Mouse (Mus musculus): ENCODE results near the gene Rpl38.

The Rpl38 gene

DNA sequence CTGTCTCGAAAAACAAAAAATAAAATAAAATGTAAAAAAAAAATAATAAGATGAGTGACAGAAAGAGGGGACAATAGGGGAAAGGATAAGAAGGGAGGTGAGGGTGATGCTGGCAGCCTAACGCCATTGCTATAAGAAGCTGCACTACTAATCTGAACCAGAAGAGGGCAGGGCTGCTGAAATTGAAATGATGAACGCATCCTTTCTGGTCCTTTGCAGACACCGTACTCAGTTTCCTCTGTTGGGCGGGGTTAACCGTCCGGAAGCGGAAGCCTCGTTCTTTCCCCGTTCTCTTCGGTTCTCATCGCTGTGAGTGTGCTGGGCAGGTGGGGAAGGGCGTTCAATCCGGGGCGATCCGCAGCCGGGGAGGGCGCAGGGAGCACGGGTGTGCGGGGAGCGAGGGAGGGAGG is at the start of gene Rpl38:
TSS of gene Rpl38 (plus strand) at position 224 of the 410 bp plus-strand sequence.
- peak; percentile 91 to 95 for DNase-seq

DNA sequence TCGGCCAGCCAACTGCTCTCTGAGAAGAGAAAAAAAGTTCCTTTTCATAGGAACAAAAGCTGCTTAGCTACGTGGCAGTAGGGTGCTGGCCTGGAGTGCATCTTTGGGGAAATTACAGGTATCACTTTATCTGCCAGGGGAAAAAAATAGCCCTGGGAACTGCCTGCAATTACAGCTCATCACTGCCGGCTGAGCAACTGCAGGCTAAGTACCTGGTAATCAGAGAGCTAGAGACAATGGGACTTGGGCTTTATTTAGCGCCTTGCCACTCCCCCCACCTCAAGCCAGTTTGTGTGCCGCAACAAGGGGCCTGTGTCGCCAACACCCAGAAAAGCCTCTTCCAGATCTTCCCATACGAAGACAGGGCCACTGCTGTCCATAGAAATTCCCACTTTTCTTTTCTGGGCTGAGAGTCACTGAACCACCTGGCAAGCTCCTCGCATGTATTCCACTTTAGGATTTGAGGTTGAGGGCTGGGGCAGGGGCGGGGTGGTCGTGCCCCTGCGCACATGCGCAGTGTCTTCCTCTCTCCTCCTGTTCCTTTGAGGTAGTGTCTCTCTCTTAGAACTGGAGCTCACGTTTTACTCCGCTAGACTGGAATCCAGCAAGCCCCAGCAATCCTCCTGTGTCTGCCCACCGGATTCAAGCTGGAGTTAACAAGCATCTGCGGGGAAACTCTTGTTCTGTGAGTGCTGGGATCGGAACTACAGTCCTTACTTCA is 49.5 kb upstream of the Rpl38 start:
- no peak for DNase-seq

DNA sequence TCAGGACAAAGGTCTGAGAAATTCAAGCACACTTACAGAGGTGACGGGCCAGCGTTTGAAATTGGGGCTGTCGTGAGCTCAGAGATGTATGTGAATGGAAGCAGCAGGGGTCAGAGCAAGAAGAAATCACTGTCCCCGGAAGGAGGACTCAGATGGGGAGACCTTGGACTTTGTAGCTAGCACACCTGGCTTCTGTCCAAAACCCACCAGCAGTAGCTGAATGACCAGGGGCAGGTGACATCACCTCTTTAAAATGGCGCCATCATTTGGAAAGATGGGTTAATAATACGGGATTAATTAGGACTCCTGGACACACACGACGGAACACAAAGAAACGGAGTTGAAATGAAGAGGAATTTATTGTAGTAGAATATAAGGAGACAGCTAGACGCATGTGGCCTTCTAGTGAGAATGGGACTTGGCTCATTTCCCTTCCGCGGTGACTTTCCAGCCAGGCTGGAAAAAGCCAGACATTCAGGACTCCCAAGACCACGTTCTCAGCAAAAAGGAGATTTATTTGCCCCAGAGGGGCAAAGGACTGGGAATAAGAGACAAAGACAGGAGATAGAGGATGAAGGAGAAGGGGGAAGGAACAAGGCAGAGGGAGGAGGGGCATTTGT is 42.1 kb upstream of the Rpl38 start:
- peak; percentile 18 to 35 for DNase-seq

DNA sequence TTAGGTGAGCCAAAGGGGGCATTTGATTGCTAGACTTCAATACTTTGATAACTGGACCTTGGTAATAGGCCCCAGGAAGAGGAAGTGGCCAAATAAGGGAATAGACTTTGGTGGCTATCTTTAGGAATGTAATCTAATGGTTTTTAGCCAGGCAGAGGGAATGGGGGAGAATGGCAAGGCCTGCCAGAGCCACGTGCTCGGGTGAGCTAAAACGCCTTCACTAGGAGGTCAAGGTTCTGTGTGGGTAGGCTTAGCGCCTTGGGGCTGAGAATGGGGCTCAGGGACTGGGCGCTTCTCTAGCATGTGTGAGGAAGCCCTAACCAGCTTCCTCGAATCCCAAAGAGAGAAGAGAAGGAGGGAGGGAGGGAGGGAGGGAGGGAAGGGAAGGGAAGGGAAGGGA is 41.3 kb upstream of the Rpl38 start:
- DNase-seq: no peak

GRCm38 (mm10) chr11:114628032-114628431 is 40.3 kb upstream of the Rpl38 start:
- peak; percentile 18 to 29 for DNase-seq

GRCm38 (mm10) chr11:114630044-114630443 is 38.3 kb upstream of the Rpl38 start:
- DNase-seq: no peak

DNA sequence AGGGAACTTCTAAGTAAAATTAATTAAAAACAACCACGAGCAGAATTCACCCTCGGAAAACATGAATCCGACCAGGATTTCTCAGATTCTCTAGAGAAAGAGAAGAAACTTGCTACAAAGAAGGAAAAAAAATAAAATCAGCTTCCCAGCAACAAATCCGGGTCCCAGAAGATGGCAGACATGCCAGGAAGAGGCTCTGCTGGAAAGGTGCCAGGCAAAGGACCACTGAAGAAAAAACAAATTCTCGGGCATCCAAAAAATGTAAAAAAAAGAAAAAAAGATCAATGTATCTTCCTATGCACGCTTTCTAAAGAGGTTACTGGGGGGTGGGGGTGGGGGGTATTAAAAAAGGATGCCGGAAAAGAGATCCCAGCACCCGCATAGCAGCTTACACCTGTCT is 36.1 kb upstream of the Rpl38 start:
- DNase-seq: no peak

- DNase-seq: peak; percentile 90 to 91
Measured at GRCm38 (mm10) chr11:114636292-114636691, 32.0 kb upstream of the Rpl38 start.

DNA sequence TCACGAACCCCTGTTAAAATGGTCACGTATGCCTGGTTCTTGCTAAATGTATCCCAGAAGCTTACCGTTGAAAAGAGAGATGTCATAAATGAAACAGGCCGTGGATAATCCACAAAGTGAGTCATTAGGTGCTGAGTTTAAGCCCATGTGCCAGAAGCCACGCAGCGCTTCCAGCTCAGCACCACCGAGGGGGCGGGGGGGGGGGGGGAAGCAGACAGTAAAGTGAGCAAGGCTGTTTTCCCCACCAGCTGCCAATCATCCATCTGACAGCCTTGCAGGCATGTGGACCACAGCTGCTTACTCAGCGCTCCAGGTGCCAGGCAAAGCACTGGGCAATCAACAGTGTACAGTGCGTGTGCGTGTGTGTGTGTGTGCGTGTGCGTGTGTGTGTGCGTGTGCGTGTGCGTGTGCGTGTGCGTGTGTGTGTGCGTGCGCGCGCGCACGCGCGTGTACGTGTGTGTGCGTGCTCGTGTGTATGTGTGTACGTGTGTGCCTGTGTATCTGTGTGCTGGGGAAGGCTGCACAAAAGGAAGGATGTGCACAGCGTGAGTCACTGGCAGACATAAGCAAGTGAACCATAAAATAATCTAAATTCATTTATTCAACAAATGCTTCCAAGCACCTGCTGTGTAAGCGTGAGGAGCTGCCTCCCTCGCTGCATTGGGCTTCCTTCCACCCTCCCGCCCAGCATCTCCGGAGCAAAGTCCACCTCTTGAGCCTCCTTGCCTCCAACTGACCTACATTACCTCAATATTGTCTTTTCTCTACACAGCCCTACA is 31.4 kb upstream of the Rpl38 start:
- DNase-seq: no peak

DNA sequence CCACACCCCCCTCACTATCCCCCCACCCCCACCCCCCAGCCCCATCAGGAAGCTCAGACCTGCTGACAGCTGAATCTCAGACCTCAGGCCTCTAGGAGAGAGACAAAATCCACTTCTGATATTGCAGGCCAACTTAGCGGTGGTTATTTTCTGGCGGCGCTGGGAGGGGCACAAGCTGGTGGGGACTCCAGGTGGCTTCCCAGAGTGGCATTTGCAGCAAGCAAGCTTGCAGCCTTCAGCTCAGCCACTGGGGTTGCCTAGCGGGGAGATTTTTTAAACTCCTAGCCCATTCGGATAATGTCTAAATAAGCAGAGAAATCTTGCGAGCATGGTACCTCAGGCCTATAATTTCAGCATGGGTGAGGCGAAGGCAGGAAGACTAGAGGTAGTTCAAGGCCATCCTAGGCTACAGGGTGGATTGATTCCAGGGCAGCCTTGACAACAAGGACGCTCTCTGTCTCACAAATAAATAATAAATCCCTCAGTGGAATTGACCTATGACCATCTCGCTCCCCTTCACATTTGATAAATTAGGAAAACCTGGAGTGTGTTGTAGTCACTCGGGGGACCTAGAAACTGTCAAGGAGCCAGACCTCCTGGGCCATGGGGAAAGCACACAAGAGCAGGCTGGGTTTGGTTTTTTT is 29.6 kb upstream of the Rpl38 start:
- no peak for DNase-seq

- DNase-seq: peak; percentile 30 to 39
Measured at GRCm38 (mm10) chr11:114639681-114640103, 28.6 kb upstream of the Rpl38 start.

GRCm38 (mm10) chr11:114640658-114641057 is 27.7 kb upstream of the Rpl38 start:
- DNase-seq: no peak

DNA sequence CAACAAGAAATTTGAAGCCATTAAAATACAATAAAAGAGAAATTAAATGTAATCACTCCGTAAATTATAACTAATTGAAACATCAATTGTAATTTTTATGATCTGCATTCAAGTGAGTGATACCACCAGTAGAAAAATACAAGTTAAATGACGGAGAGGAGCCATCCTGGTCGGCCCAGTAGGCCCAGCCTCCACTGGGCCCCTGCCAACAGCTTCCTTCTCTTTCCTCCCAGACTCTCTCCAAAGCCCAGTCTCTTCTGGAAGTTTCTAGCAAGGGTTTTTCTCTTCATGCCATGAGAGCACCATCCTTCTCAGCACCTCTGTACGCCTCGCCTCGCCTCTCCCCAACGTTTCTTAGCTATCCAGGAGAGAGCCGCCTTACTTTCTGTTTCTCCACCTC is 27.2 kb upstream of the Rpl38 start:
- peak; percentile 51 to 63 for DNase-seq

- no peak for DNase-seq
Measured at GRCm38 (mm10) chr11:114642184-114642583, 26.1 kb upstream of the Rpl38 start.

- no peak for DNase-seq
Measured at GRCm38 (mm10) chr11:114642926-114643325, 25.4 kb upstream of the Rpl38 start.

GRCm38 (mm10) chr11:114644122-114644521 is 24.2 kb upstream of the Rpl38 start:
- no peak for DNase-seq

GRCm38 (mm10) chr11:114649510-114649909 is 18.8 kb upstream of the Rpl38 start:
- DNase-seq: no peak

- peak; percentile 78 to 82 for DNase-seq
Measured at GRCm38 (mm10) chr11:114652531-114652930, 15.8 kb upstream of the Rpl38 start.

DNA sequence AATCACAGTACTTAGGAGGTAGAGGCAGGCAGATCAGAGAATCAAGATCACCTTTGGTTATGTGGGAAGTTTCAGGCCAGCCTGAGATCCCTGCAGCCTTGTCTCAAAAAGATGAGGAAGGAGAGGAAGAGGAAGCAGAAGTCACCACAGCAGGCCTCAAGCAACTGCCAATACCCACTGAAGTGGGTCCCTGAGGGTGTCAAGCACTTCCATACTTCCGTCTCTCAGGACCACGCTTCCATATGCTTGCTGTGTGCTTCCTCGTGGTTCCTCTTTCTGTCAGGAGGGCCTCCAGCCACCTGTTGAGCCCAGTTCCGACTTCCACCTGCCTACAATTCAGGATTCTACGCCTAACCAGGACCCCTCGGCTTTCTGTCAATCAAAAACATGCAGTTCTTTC is 14.7 kb upstream of the Rpl38 start:
- DNase-seq: no peak

DNA sequence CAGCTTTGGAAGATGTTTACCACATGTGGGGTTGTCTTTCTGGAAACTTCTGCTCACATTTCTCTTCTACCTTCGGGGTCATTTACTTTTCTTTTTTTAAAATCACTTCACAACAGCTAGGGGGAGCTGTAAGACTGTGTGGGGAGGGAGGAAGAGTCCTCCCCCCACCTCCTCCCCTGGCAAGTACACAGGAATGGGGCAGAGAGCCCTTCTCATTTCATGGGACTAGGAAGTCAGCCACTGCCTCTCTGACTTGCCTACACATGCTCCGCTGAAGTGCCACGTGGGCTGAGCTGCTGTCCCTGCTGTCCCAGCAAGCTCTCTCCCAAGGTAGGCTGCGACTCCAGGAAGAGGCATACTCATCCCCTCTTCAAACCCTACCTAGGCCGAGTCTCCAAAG is 13.8 kb upstream of the Rpl38 start:
- DNase-seq: no peak

DNA sequence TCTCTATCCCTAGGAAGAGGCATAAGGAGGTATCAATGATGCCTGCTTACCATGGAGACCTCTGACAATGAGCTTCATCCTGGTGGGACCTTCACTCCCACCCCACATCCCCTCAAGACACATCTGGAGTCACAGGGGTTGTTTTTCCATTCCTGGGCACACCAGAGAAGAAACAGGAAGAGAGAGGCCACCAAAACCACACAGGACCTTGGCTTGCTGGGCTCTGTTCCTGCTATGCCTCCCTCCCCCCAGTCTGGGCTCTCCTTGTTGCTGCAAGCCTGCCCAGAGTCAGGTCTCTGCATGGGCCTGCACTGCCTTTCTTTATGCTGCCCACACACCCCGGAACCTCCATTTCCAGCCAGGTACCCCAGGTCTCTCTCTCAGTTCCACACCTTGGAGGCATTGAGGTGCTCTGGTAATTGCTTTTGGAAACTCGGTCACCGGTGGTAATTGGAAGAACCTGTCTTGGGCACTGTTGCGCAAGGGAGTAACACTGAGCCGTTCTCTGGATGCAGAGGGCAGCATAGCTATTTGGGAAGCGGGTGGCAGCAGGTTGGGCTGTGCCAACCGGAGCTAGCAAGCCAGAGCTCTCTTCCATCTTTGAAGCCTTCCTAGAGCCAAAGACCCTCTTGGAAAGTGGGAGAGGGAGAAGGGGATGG is 12.8 kb upstream of the Rpl38 start:
- DNase-seq: no peak

GRCm38 (mm10) chr11:114656994-114657644 is 11.2 kb upstream of the Rpl38 start:
- no peak for DNase-seq

Measured in kidney, postnatal 4 days (tissue).